Mouse (Mus musculus) Patski (cell line): ENCODE results near the gene Nrarp. TPM values are rescaled to one million over a fixed set of nuclear protein-coding genes. Genes with fewer than 3 reads are reported as not detected.

ENCODE experiments used
- ATAC-seq: fragments of 100-300 bp; one replicate; pipeline ENCODE4 v1.8.0; 2021
- CTCF ChIA-PET: fragments of 350-600 bp; sonication (Branson Sonifier 250); formaldehyde crosslinking; loops from one replicate; lab custom pipeline; 2022; ENCODE audit warnings: inconsistent platforms; lab: Charles Lee
- POLR2A ChIA-PET: fragments of 350-600 bp; sonication (Branson Sonifier 250); formaldehyde crosslinking; loops from one replicate; lab custom pipeline; 2022; ENCODE audit warnings: antibody characterized with exemption, inconsistent platforms; lab: Charles Lee
- DNase-seq: peaks from one replicate; pipeline ENCODE4 v3.0.0-alpha.2; 2011; ENCODE audit warnings: low read depth, low spot score
- H3K27me3 ChIP-seq: fragments of 371-371 bp; one replicate; pipeline ENCODE4 v1.5.1; 2021
- CTCF ChIP-seq: fragments of 100-300 bp; IDR thresholded peaks from one replicate; pipeline ENCODE4 v1.5.1; 2021
- in situ Hi-C: fragments of 300-500 bp; cut with MboI; formaldehyde crosslinking; loops from 3 replicates; pipeline ENCODE4 v1.11.1; 2018; ENCODE audit warnings: low pct_unique_long_range_greater_than_20kb, mixed read lengths
- polyA plus RNA-seq: library from polyadenylated mRNA; unstranded; gene quantifications from one replicate; pipeline ENCODE4 v1.2.3, GENCODE M21; 2021

Nrarp gene
- polyA plus RNA-seq, 1 experiment from 2014 or later: 0.12 TPM

- H3K27me3 ChIP-seq: peaks cover 5% of the 10 kb centered on the region
- in situ Hi-C loops: no loop called here
- ATAC-seq (no peak), DNase-seq (no peak)
- POLR2A ChIA-PET: no interaction called here
- TF ChIP-seq CTCF: no peak
- CTCF ChIA-PET: interaction anchor here (1.0 to 1.6 kb wide), 2 partner anchors 9 to 48 kb away, joined by 3 to 4 read pairs; no protein-coding TSS in a partner anchor
These were observed 6.7 kb upstream of the Nrarp start for GRCm38 (mm10) chr2:25173821-25174220.

GRCm38 (mm10) chr2:25174866-25175689, 5.5 kb upstream of the Nrarp start:
- H3K27me3 ChIP-seq: peaks cover 11% of the 10 kb centered on the region
- DNase-seq (no peak), ATAC-seq (no peak)
- ChIA-PET POLR2A (no interaction called here), CTCF (interaction anchor here (1.2 to 1.6 kb wide), 2 partner anchors 18 to 49 kb away, joined by 3 read pairs; no protein-coding TSS in a partner anchor)
- TF ChIP-seq CTCF: no peak
- in situ Hi-C loops: no loop called here

GRCm38 (mm10) chr2:25175690-25176078, 4.9 kb upstream of the Nrarp start:
- ATAC-seq: no peak
- no peak for TF ChIP-seq CTCF
- ChIA-PET POLR2A (interaction anchor here (0.9 kb wide), 1 partner anchor 10 kb away, joined by 3 read pairs; no protein-coding TSS in a partner anchor), CTCF (interaction anchor here (1.2 to 2.1 kb wide), 3 partner anchors 19 to 52 kb away, joined by 3 to 6 read pairs (median 4); no protein-coding TSS in a partner anchor)
- in situ Hi-C loops: no loop called here
- DNase-seq: no peak
- H3K27me3 ChIP-seq: peaks cover 17% of the 10 kb centered on the region

GRCm38 (mm10) chr2:25176573-25176972, 4.0 kb upstream of the Nrarp start:
- ChIA-PET POLR2A (interaction anchor here (0.6 to 0.9 kb wide), 2 partner anchors 11 to 51 kb away, joined by 3 to 4 read pairs; no protein-coding TSS in a partner anchor), CTCF (interaction anchor here (1.2 to 2.1 kb wide), 3 partner anchors 17 to 51 kb away, joined by 4 to 6 read pairs (median 4); no protein-coding TSS in a partner anchor)
- ATAC-seq (no peak), DNase-seq (no peak)
- in situ Hi-C loops: no loop called here
- H3K27me3 ChIP-seq: peaks cover 24% of the 10 kb centered on the region
- TF ChIP-seq CTCF: no peak

- no peak for TF ChIP-seq CTCF
- peaks cover 29% of the 10 kb centered on the region for H3K27me3 ChIP-seq
- no peak for DNase-seq
- ChIA-PET POLR2A (no interaction called here), CTCF (interaction anchor here (1.2 to 2.1 kb wide), 3 partner anchors 17 to 51 kb away, joined by 4 to 6 read pairs (median 4); no protein-coding TSS in a partner anchor)
- in situ Hi-C loops: no loop called here
- no peak for ATAC-seq
These were observed 3.5 kb upstream of the Nrarp start for GRCm38 (mm10) chr2:25177076-25177475.

- ATAC-seq (no peak), DNase-seq (no peak)
- H3K27me3 ChIP-seq: peaks cover 35% of the 10 kb centered on the region
- TF ChIP-seq CTCF: no peak
- in situ Hi-C loops: no loop called here
- CTCF ChIA-PET: interaction anchor here (1.0 to 2.1 kb wide), 3 partner anchors 10 to 50 kb away, joined by 3 to 6 read pairs (median 4); no protein-coding TSS in a partner anchor
- POLR2A ChIA-PET: no interaction called here
These were observed 2.9 kb upstream of the Nrarp start for GRCm38 (mm10) chr2:25177685-25178084.

- POLR2A ChIA-PET: no interaction called here
- DNase-seq: no peak
- CTCF ChIA-PET: interaction anchor here (1.0 kb wide), 1 partner anchor 9 kb away, joined by 3 read pairs; no protein-coding TSS in a partner anchor
- H3K27me3 ChIP-seq: peaks cover 42% of the 10 kb centered on the region
- in situ Hi-C loops: no loop called here
- ATAC-seq: no peak
- TF ChIP-seq CTCF: no peak
These were observed 2.1 kb upstream of the Nrarp start for GRCm38 (mm10) chr2:25178285-25178972.

- in situ Hi-C loops: no loop called here
- POLR2A ChIA-PET: no interaction called here
- peaks cover 42% of the 10 kb centered on the region for H3K27me3 ChIP-seq
- CTCF ChIA-PET: no interaction called here
- TF ChIP-seq CTCF: no peak
- DNase-seq (no peak), ATAC-seq (no peak)
These were observed 866 bp upstream of the Nrarp start for GRCm38 (mm10) chr2:25179566-25180217.

- ChIA-PET POLR2A (no interaction called here), CTCF (no interaction called here)
- in situ Hi-C loops: no loop called here
- H3K27me3 ChIP-seq: peaks cover 42% of the 10 kb centered on the region
- DNase-seq (no peak), ATAC-seq (no peak)
- no peak for TF ChIP-seq CTCF
These were observed 674 bp downstream of the Nrarp start for GRCm38 (mm10) chr2:25180973-25181890.
